In the genomic region with DNA sequence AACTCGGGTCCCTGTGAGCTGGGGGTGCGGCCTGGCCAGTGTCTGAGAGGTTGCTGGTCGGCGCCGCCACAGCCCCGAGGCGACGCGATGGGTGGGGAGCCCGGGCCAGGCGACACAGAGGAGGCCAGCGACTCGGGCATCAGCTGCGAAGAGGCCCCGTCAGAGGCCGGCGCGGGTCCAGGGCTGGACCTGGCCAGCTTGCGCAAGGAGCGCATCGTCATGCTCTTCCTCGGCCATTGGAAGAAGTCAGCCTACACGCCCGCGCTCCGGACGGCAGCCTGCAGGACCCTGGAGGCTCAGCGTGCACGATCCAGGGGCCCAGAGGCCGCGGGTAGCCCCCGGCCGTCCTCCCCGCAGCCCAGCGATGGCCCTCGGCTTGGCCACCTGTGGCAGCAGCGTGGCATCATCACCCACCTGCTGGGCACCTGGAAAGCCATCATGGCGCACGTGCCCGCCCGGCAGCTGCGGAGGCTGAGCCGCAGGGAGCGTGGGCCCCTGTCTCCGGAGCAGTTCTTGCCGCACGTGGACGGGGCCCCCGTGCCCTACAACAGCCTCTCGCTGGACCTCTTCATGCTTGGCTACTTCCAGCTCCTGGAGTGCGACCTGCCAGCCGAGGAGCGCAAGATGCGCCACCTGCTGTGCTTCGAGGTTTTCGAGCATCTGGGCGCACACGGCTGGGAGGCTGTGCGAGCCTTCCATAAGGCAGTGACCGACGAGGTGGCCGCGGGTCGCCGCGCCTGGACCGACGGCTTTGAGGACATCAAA, we compare ENCODE assay signal across 8 mouse cellular contexts. TPM values are rescaled to one million over a fixed set of nuclear protein-coding genes. Genes with fewer than 3 reads are reported as not detected.
A peak's percentile ranks its signal among the peaks of the same experiment; 100 is the strongest.
DNase-seq lines count a peak whose midpoint lies in the region; ATAC-seq and TF ChIP-seq lines count a peak whose summit lies in the region.

No protein-coding gene starts in this region.

- 0 out of 2 replicates have a peak overlapping the region, but pooled peaks have one; percentile 4 for H3K9ac ChIP-seq in embryonic facial prominence, embryonic 13.5 days
- peak overlapping the region; percentile 32; the same call in 1 of the 2 replicates for H3K9ac ChIP-seq in hindbrain, embryonic 12.5 days
- peak overlapping the region; percentile 25; the same call in 1 of the 2 replicates for H3K9ac ChIP-seq in limb, embryonic 14.5 days (ENCODE audit: low read depth, low read length, severe bottlenecking)
- H3K9ac ChIP-seq in stomach, embryonic 16.5 days (ENCODE audit: low read length): no peak overlapping the region; the same call in 1 of the 2 replicates

- H3K27ac ChIP-seq in embryonic facial prominence, embryonic 13.5 days: no peak overlapping the region
- no peak overlapping the region for H3K27ac ChIP-seq in hindbrain, embryonic 12.5 days
- H3K27ac ChIP-seq in limb, embryonic 14.5 days (replicated peaks; ENCODE audit: low read depth, low read length): no peak overlapping the region
- H3K27ac ChIP-seq in stomach, embryonic 16.5 days (ENCODE audit: low read length): no peak overlapping the region

- H3K9me3 ChIP-seq in embryonic facial prominence, embryonic 13.5 days: no peaks in the 10 kb centered on the region
- H3K9me3 ChIP-seq in hindbrain, embryonic 12.5 days (replicated peaks): no peaks in the 10 kb centered on the region
- H3K9me3 ChIP-seq in limb, embryonic 14.5 days (ENCODE audit: control insufficient read depth, low read length): no peaks in the 10 kb centered on the region
- H3K9me3 ChIP-seq in stomach, embryonic 16.5 days (replicated peaks; ENCODE audit: control insufficient read depth, low read length): no peaks in the 10 kb centered on the region

- DNase-seq in left cerebral cortex, postnatal 36 days (ENCODE audit: low spot score in 2 of 2): peak; percentile 27
- no peak for DNase-seq in left cerebral cortex, adult 8-10 months (ENCODE audit: low spot score in 2 of 2)
- DNase-seq in limb, embryonic 14.5 days (ENCODE audit: low spot score): no peak
- no peak for DNase-seq in MN1 (ENCODE audit: low spot score)
- DNase-seq in layer of hippocampus, postnatal 25 days (ENCODE audit: extremely low spot score in 1 of 2, low spot score in 1 of 2): no peak

- ATAC-seq in embryonic facial prominence, embryonic 13.5 days (ENCODE audit: insufficient number of reproducible peaks, insufficient read depth, low FRiP score, low TSS enrichment, low read depth): no peak
- peak; percentile 32; the same call in 1 of the 2 replicates for ATAC-seq in hindbrain, embryonic 12.5 days (ENCODE audit: low FRiP score)
- ATAC-seq in limb, embryonic 14.5 days (ENCODE audit: low FRiP score, low read depth): no peak
- no peak for ATAC-seq in stomach, embryonic 16.5 days (ENCODE audit: insufficient read depth, low FRiP score)

- peak overlapping the region; percentile 56 for H3K4me2 ChIP-seq in embryonic facial prominence, embryonic 13.5 days
- peak overlapping the region; percentile 57 for H3K4me2 ChIP-seq in hindbrain, embryonic 12.5 days (replicated peaks)
- peak overlapping the region; percentile 42 for H3K4me2 ChIP-seq in limb, embryonic 14.5 days (replicated peaks; ENCODE audit: low read depth, low read length, severe bottlenecking)
- H3K4me2 ChIP-seq in stomach, embryonic 16.5 days (ENCODE audit: low read depth, low read length): peak overlapping the region; percentile 43

- H3K4me3 ChIP-seq in embryonic facial prominence, embryonic 13.5 days: peak overlapping the region; percentile 32
- H3K4me3 ChIP-seq in hindbrain, embryonic 12.5 days: peak overlapping the region; percentile 28
- peak overlapping the region; percentile 26 for H3K4me3 ChIP-seq in limb, embryonic 14.5 days (replicated peaks; ENCODE audit: low read length)
- H3K4me3 ChIP-seq in stomach, embryonic 16.5 days (replicated peaks; ENCODE audit: low read length): peak overlapping the region; percentile 28

- intact Hi-C loops in left cerebral cortex, postnatal 36 days (cut with DNase I): loop anchor here (5.0 to 10.0 kb wide), 2 partner anchors 168 to 420 kb away; a partner anchor contains a TSS

- 3% methylated on average over 68 of the region's 68 CpGs for WGBS in embryonic facial prominence, embryonic 13.5 days
- 2% methylated on average over 68 of the region's 68 CpGs for WGBS in hindbrain, embryonic 12.5 days
- WGBS in limb, embryonic 14.5 days: 5% methylated on average over 57 of the region's 68 CpGs
- 4% methylated on average over 68 of the region's 68 CpGs for WGBS in stomach, embryonic 16.5 days

- H3K36me3 ChIP-seq in embryonic facial prominence, embryonic 13.5 days: no peaks in the 10 kb centered on the region
- H3K36me3 ChIP-seq in hindbrain, embryonic 12.5 days: no peaks in the 10 kb centered on the region
- H3K36me3 ChIP-seq in limb, embryonic 14.5 days (ENCODE audit: control insufficient read depth, insufficient read depth, low read length): no peaks in the 10 kb centered on the region
- H3K36me3 ChIP-seq in stomach, embryonic 16.5 days (ENCODE audit: control insufficient read depth, insufficient read depth, low read length): no peaks in the 10 kb centered on the region

- H3K4me1 ChIP-seq in embryonic facial prominence, embryonic 13.5 days: peaks cover 11% of the 10 kb centered on the region
- peaks cover 14% of the 10 kb centered on the region for H3K4me1 ChIP-seq in hindbrain, embryonic 12.5 days
- no peaks in the 10 kb centered on the region for H3K4me1 ChIP-seq in limb, embryonic 14.5 days (ENCODE audit: control insufficient read depth, insufficient read depth, low read length)
- peaks cover 8% of the 10 kb centered on the region for H3K4me1 ChIP-seq in stomach, embryonic 16.5 days (ENCODE audit: control insufficient read depth, insufficient read depth, low read length)

- peaks cover 64% of the 10 kb centered on the region for H3K27me3 ChIP-seq in embryonic facial prominence, embryonic 13.5 days
- H3K27me3 ChIP-seq in hindbrain, embryonic 12.5 days: peaks cover 55% of the 10 kb centered on the region
- H3K27me3 ChIP-seq in limb, embryonic 14.5 days (ENCODE audit: control insufficient read depth, insufficient read depth, low read length): peaks cover 44% of the 10 kb centered on the region
- peaks cover 41% of the 10 kb centered on the region for H3K27me3 ChIP-seq in stomach, embryonic 16.5 days (ENCODE audit: control insufficient read depth, insufficient read depth, low read length)

- no peak for TF ChIP-seq POLR2A in limb, embryonic 14.5 days (IDR thresholded peaks at IDR 0.05; ENCODE audit: borderline replicate concordance, extremely low read depth, insufficient read depth, insufficient read length)

RNA-seq across cellular contexts. Expression of a gene that starts 5.7 kb away (rescaled TPM):
- total RNA-seq in left cerebral cortex, postnatal 36 days (2021): under 1 TPM in 1 of 2 experiments, not detected in 1; 0.29 TPM
- total RNA-seq in left cerebral cortex, adult 8-10 months (2022): under 1 TPM in 3 of 4 experiments, not detected in 1; 0.11 to 0.33 (median 0.21) TPM
- polyA plus RNA-seq in embryonic facial prominence, embryonic 13.5 days (2015; fragmentation: Nextera tagmentation; extraction: Ambion mirVana): 0.97 and 1.1 TPM in 2 replicates
- polyA plus RNA-seq in hindbrain, embryonic 12.5 days (2016; fragmentation: Nextera tagmentation; extraction: Ambion mirVana): 0.41 and 0.59 TPM in 2 replicates
- polyA plus RNA-seq in limb, embryonic 14.5 days (2012; rRNA removed): 4.1 and 4.6 TPM in 2 replicates
- polyA plus RNA-seq in limb, embryonic 14.5 days (2014; fragmentation: Nextera tagmentation; extraction: Ambion mirVana): 3.3 and 3.7 TPM in 2 replicates
- polyA plus RNA-seq in stomach, embryonic 16.5 days (2015; fragmentation: Nextera tagmentation; extraction: Ambion mirVana): 0.37 and 2.6 TPM in 2 replicates
- not detected for total RNA-seq in layer of hippocampus, postnatal 25 days (2021)

RNA-seq across cellular contexts. Expression of a gene that starts 21.1 kb away (rescaled TPM):
- total RNA-seq in left cerebral cortex, postnatal 36 days (2021): under 1 TPM; 0.14 to 0.76 TPM
- under 1 TPM; 0.21 to 0.78 (median 0.53) TPM for total RNA-seq in left cerebral cortex, adult 8-10 months (2022)
- polyA plus RNA-seq in embryonic facial prominence, embryonic 13.5 days (2015; fragmentation: Nextera tagmentation; extraction: Ambion mirVana): 1.6 and 1.7 TPM in 2 replicates
- 0.49 and 0.90 TPM in 2 replicates for polyA plus RNA-seq in hindbrain, embryonic 12.5 days (2016; fragmentation: Nextera tagmentation; extraction: Ambion mirVana)
- 2.1 and 2.2 TPM in 2 replicates for polyA plus RNA-seq in limb, embryonic 14.5 days (2012; rRNA removed)
- 1.5 and 1.9 TPM in 2 replicates for polyA plus RNA-seq in limb, embryonic 14.5 days (2014; fragmentation: Nextera tagmentation; extraction: Ambion mirVana)
- polyA plus RNA-seq in stomach, embryonic 16.5 days (2015; fragmentation: Nextera tagmentation; extraction: Ambion mirVana): 2.1 and 3.6 TPM in 2 replicates
- not detected for total RNA-seq in layer of hippocampus, postnatal 25 days (2021)

RNA-seq across cellular contexts. Expression of a gene that starts 23.2 kb away (rescaled TPM):
- under 1 TPM; 0.30 to 0.34 TPM for total RNA-seq in left cerebral cortex, postnatal 36 days (2021)
- total RNA-seq in left cerebral cortex, adult 8-10 months (2022): under 1 TPM; 0.37 to 0.72 (median 0.39) TPM
- not detected in 2 replicates for polyA plus RNA-seq in embryonic facial prominence, embryonic 13.5 days (2015; fragmentation: Nextera tagmentation; extraction: Ambion mirVana)
- 0.17 and 0.18 TPM in 2 replicates for polyA plus RNA-seq in hindbrain, embryonic 12.5 days (2016; fragmentation: Nextera tagmentation; extraction: Ambion mirVana)
- polyA plus RNA-seq in limb, embryonic 14.5 days (2012; rRNA removed): 0.08 and 0.10 TPM in 2 replicates
- 0.03 and 0.08 TPM in 2 replicates for polyA plus RNA-seq in limb, embryonic 14.5 days (2014; fragmentation: Nextera tagmentation; extraction: Ambion mirVana)
- polyA plus RNA-seq in stomach, embryonic 16.5 days (2015; fragmentation: Nextera tagmentation; extraction: Ambion mirVana): 0.03 TPM in 1 of 2 replicates, not detected in the other
- not detected for total RNA-seq in layer of hippocampus, postnatal 25 days (2021)

RNA-seq across cellular contexts. Expression of a gene that starts 47.0 kb away (rescaled TPM):
- total RNA-seq in left cerebral cortex, postnatal 36 days (2021): 10 to 100 TPM; 20.6 to 23.1 TPM
- total RNA-seq in left cerebral cortex, adult 8-10 months (2022): 10 to 100 TPM; 19.5 to 24.4 (median 21.5) TPM
- 11.3 and 11.5 TPM in 2 replicates for polyA plus RNA-seq in embryonic facial prominence, embryonic 13.5 days (2015; fragmentation: Nextera tagmentation; extraction: Ambion mirVana)
- polyA plus RNA-seq in hindbrain, embryonic 12.5 days (2016; fragmentation: Nextera tagmentation; extraction: Ambion mirVana): 13.1 and 14.0 TPM in 2 replicates
- polyA plus RNA-seq in limb, embryonic 14.5 days (2012; rRNA removed): 13.5 and 15.0 TPM in 2 replicates
- polyA plus RNA-seq in limb, embryonic 14.5 days (2014; fragmentation: Nextera tagmentation; extraction: Ambion mirVana): 10.7 and 11.6 TPM in 2 replicates
- 18.1 and 18.2 TPM in 2 replicates for polyA plus RNA-seq in stomach, embryonic 16.5 days (2015; fragmentation: Nextera tagmentation; extraction: Ambion mirVana)
- 10 to 100 TPM; 17.8 to 21.2 TPM for total RNA-seq in layer of hippocampus, postnatal 25 days (2021)

RNA-seq across cellular contexts. Expression of a gene that starts 53.5 kb away (rescaled TPM):
- 10 to 100 TPM; 54.5 to 62.4 TPM for total RNA-seq in left cerebral cortex, postnatal 36 days (2021)
- total RNA-seq in left cerebral cortex, adult 8-10 months (2022): 10 to 100 TPM; 48.1 to 54.9 (median 52.2) TPM
- polyA plus RNA-seq in embryonic facial prominence, embryonic 13.5 days (2015; fragmentation: Nextera tagmentation; extraction: Ambion mirVana): 152 and 158 TPM in 2 replicates
- 147 and 148 TPM in 2 replicates for polyA plus RNA-seq in hindbrain, embryonic 12.5 days (2016; fragmentation: Nextera tagmentation; extraction: Ambion mirVana)
- 130 and 142 TPM in 2 replicates for polyA plus RNA-seq in limb, embryonic 14.5 days (2012; rRNA removed)
- polyA plus RNA-seq in limb, embryonic 14.5 days (2014; fragmentation: Nextera tagmentation; extraction: Ambion mirVana): 140 and 158 TPM in 2 replicates
- polyA plus RNA-seq in stomach, embryonic 16.5 days (2015; fragmentation: Nextera tagmentation; extraction: Ambion mirVana): 113 and 115 TPM in 2 replicates
- total RNA-seq in layer of hippocampus, postnatal 25 days (2021): 10 to 100 TPM; 55.2 to 63.6 TPM

Comparison
In these comparisons a context has a peak if more than half of its experiments do, and no peak if none do; other contexts are left out.
1. DNase-seq: peak in left cerebral cortex, postnatal 36 days (2 of 2); none in left cerebral cortex, adult 8-10 months (0 of 2), limb, embryonic 14.5 days (single experiment), MN1 (single experiment) and layer of hippocampus, postnatal 25 days (0 of 2).
2. Peak in every context shown above with its lines, with median percentiles within 50 percentile points of each other: H3K4me2 ChIP-seq and H3K4me3 ChIP-seq.